Mouse (Mus musculus) hindbrain, embryonic 12.5 days (tissue): ENCODE results near the gene Ifna13. TPM values are rescaled to one million over a fixed set of nuclear protein-coding genes. Genes with fewer than 3 reads are reported as not detected.

Experiments used
- ATAC-seq: fragments of 200-750 bp; cut with Nextera tagmentation; 2 replicates; pipeline ENCODE4 v1.8.0; 2017; ENCODE audit warnings: moderate TSS enrichment; ENCODE audit not compliant: low FRiP score
- H3K27ac ChIP-seq: fragments of 300-500 bp; sonication (generic); 2 replicates; pipeline ENCODE4 v1.5.1; 2016; ENCODE audit warnings: mild to moderate bottlenecking
- H3K27me3 ChIP-seq: fragments of 300-500 bp; sonication (generic); 2 replicates; pipeline ENCODE4 v1.6.1; 2016; ENCODE audit warnings: mild to moderate bottlenecking
- H3K36me3 ChIP-seq: fragments of 300-500 bp; sonication (generic); 2 replicates; pipeline ENCODE4 v1.6.1; 2016; ENCODE audit warnings: mild to moderate bottlenecking
- H3K4me1 ChIP-seq: fragments of 300-500 bp; sonication (generic); 2 replicates; pipeline ENCODE4 v1.6.1; 2016
- H3K4me2 ChIP-seq: fragments of 300-500 bp; sonication (generic); replicated peaks from 2 replicates; pipeline ENCODE4 v1.6.1; 2016; ENCODE audit warnings: mild to moderate bottlenecking
- H3K4me3 ChIP-seq: fragments of 300-500 bp; sonication (generic); 2 replicates; pipeline ENCODE4 v1.5.1; 2016; ENCODE audit warnings: mild to moderate bottlenecking
- H3K9ac ChIP-seq: fragments of 300-500 bp; sonication (generic); 2 replicates; pipeline ENCODE4 v1.6.1; 2016; ENCODE audit warnings: mild to moderate bottlenecking, moderate library complexity
- H3K9me3 ChIP-seq: fragments of 300-500 bp; sonication (generic); replicated peaks from 2 replicates; pipeline ENCODE4 v1.6.1; 2016; ENCODE audit warnings: mild to moderate bottlenecking
- WGBS: fragments of 180-500 bp; shearing (Covaris S2); methylation state at CpG from one replicate; pipeline ENCODE4 v1.1.7; 2016; 5-methylcytosine and 5-hydroxymethylcytosine counted together
- polyA plus RNA-seq: library from polyadenylated mRNA; unstranded; fragments of >200 nt; fragmentation: Nextera tagmentation; extraction: Ambion mirVana; gene quantifications from 2 replicates; pipeline ENCODE4 v1.2.1, GENCODE M21; 2016

Gene Ifna13
- polyA plus RNA-seq, 1 experiment from 2014 or later = not detected

DNA sequence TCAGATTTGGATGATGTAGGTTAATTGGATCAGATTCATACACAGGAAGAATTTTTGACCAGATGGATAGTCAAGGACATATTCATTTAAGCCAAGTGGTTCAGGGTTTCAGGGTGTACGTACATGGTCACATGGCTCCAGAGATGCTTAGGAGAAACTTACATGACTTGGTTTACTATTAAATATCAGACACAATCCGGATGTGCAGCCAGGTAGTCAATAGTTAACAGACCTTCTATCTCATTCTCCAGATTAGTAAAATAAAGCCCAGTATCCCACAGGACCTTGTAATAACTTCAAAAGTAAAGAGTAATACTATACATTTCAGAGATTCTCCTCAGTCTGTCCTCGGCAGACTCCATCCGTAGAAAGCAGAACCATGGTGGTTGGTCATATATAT is 9.9 kb downstream of the Ifna13 start, which contains the start of gene C87499:
C87499 (minus strand) TSS at position 101 of the 400 bp plus-strand sequence.
- Histone ChIP-seq H3K27ac (no peak within 1 kb of the TSS), H3K36me3 (no peaks in the 10 kb centered on the region), H3K4me2 (no peak within 1 kb of the TSS), H3K4me3 (no peak within 1 kb of the TSS), H3K4me1 (no peaks in the 10 kb centered on the region), H3K9ac (no peak within 1 kb of the TSS), H3K9me3 (no peaks in the 10 kb centered on the region), H3K27me3 (no peaks in the 10 kb centered on the region)
- 88% methylated on average over 4 of the region's 4 CpGs for WGBS
- no peak for ATAC-seq

DNA sequence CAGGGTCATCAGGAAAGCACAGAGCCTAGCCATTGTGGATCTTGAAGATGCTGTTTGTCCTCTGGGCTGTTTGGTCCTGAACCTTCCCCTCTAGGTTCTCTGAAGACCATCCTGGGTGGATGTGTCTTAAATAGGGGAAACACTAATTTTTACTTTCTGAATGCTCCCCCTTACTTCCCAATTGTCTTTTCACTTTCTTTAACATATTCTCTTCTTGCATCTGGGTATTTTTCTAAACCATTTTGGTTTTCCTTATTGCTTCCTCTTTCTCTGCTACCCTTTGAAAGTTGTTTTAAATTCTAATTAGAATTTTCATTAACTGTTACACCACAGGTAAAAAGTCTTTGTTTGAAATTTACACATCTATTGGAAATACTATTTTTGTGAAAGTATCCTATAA is 41.0 kb downstream of the Ifna13 start, which contains the start of gene Ifna12:
Ifna12 (minus strand) TSS at position 101 of the 400 bp plus-strand sequence.
- ATAC-seq = no peak
- no peaks in the 10 kb centered on the region for H3K4me1 ChIP-seq
- no peaks in the 10 kb centered on the region for H3K27me3 ChIP-seq

More for the DNA sequence above, 41.0 kb downstream of the Ifna13 start, which contains the start of gene Ifna12:
- H3K9ac ChIP-seq = no peak within 1 kb of the TSS
- no peak within 1 kb of the TSS for H3K4me3 ChIP-seq
- H3K9me3 ChIP-seq = no peaks in the 10 kb centered on the region
- H3K36me3 ChIP-seq = no peaks in the 10 kb centered on the region
- no peak within 1 kb of the TSS for H3K4me2 ChIP-seq
- H3K27ac ChIP-seq = no peak within 1 kb of the TSS

Other genes starting within 250 kb of the Ifna13 start
- gene Hacd4, start 205.5 kb downstream of the Ifna13 start, polyA plus RNA-seq = 3.9 TPM in 2 replicates
- not detected in 2 replicates for gene Ifnb1, start 121.7 kb downstream of the Ifna13 start, polyA plus RNA-seq
- not detected in 2 replicates for gene Ifna15, start 86.2 kb downstream of the Ifna13 start, polyA plus RNA-seq
- not detected in 2 replicates for gene Ifna14, start 72.7 kb downstream of the Ifna13 start, polyA plus RNA-seq
- not detected in 2 replicates for gene Ifna9, start 52.1 kb downstream of the Ifna13 start, polyA plus RNA-seq
- gene Ifna12, start 41.1 kb downstream of the Ifna13 start, polyA plus RNA-seq = not detected in 2 replicates
- gene C87499, start 10.0 kb downstream of the Ifna13 start, polyA plus RNA-seq = not detected in 2 replicates
- gene Ifna16, start 32.5 kb upstream of the Ifna13 start, polyA plus RNA-seq = not detected in 2 replicates
- not detected in 2 replicates for gene Ifna2, start 39.5 kb upstream of the Ifna13 start, polyA plus RNA-seq
- not detected in 2 replicates for gene Ifnab, start 46.9 kb upstream of the Ifna13 start, polyA plus RNA-seq
- 1.4 and 1.9 TPM in 2 replicates for gene Gm26566, start 77.3 kb upstream of the Ifna13 start, polyA plus RNA-seq
- gene Klhl9, start 78.0 kb upstream of the Ifna13 start, polyA plus RNA-seq = 144 and 152 TPM in 2 replicates
- not detected in 2 replicates for gene Gm13271, start 110.4 kb upstream of the Ifna13 start, polyA plus RNA-seq
- 0.31 and 0.39 TPM in 2 replicates for gene Gm13283, start 115.7 kb upstream of the Ifna13 start, polyA plus RNA-seq
- not detected in 2 replicates for gene Gm13290, start 129.4 kb upstream of the Ifna13 start, polyA plus RNA-seq
- gene Gm13289, start 132.5 kb upstream of the Ifna13 start, polyA plus RNA-seq = not detected in 2 replicates
- not detected in 2 replicates for gene Gm13272, start 135.4 kb upstream of the Ifna13 start, polyA plus RNA-seq
- not detected in 2 replicates for gene Ifnz, start 137.7 kb upstream of the Ifna13 start, polyA plus RNA-seq
- gene Gm13276, start 141.2 kb upstream of the Ifna13 start, polyA plus RNA-seq = 0.62 TPM in 1 of 2 replicates, not detected in the other
- not detected in 2 replicates for gene Gm13277, start 144.2 kb upstream of the Ifna13 start, polyA plus RNA-seq
- not detected in 2 replicates for gene Gm13278, start 147.1 kb upstream of the Ifna13 start, polyA plus RNA-seq
- not detected in 2 replicates for gene Gm13275, start 150.0 kb upstream of the Ifna13 start, polyA plus RNA-seq
- not detected in 2 replicates for gene Gm13279, start 152.9 kb upstream of the Ifna13 start, polyA plus RNA-seq
- 0.26 and 0.95 TPM in 2 replicates for gene Gm13285, start 155.2 kb upstream of the Ifna13 start, polyA plus RNA-seq
- gene Gm13287, start 158.8 kb upstream of the Ifna13 start, polyA plus RNA-seq = not detected in 2 replicates
- not detected in 2 replicates for gene Gm13288, start 161.1 kb upstream of the Ifna13 start, polyA plus RNA-seq
- gene Ifna7, start 171.8 kb upstream of the Ifna13 start, polyA plus RNA-seq = not detected in 2 replicates
- gene Ifna11, start 175.5 kb upstream of the Ifna13 start, polyA plus RNA-seq = not detected in 2 replicates
- not detected in 2 replicates for gene Ifna6, start 183.0 kb upstream of the Ifna13 start, polyA plus RNA-seq
- gene Ifna5, start 191.1 kb upstream of the Ifna13 start, polyA plus RNA-seq = not detected in 2 replicates
- gene Ifna4, start 197.4 kb upstream of the Ifna13 start, polyA plus RNA-seq = not detected in 2 replicates
- gene Ifna1, start 205.6 kb upstream of the Ifna13 start, polyA plus RNA-seq = not detected in 2 replicates
- not detected in 2 replicates for gene Ifne, start 235.7 kb upstream of the Ifna13 start, polyA plus RNA-seq